Mouse (Mus musculus): Measurements from ENCODE around the gene Vwa1. TPM values are rescaled to one million over a fixed set of nuclear protein-coding genes. Genes with fewer than 3 reads are reported as not detected.
A peak's percentile ranks its signal among the peaks of the same experiment; 100 is the strongest.
"Not testable (repeated sequence)": the region's sequence is repeated elsewhere in the genome, so short reads cannot be mapped to it uniquely, and the experiment has no call there.

Gene Vwa1
- total RNA-seq, 2 experiments from 2014 or later, result 16.8 to 21.5 TPM

GRCm38 (mm10) chr4:155745136-155745535 lies 29.4 kb downstream of the Vwa1 start:
- DNase-seq, result no peak

GRCm38 (mm10) chr4:155744474-155744873 lies 30.0 kb downstream of the Vwa1 start:
- DNase-seq, result no peak

- DNase-seq, result no peak
These were observed 31.8 kb downstream of the Vwa1 start for GRCm38 (mm10) chr4:155742684-155743083.

- DNase-seq, result not testable (repeated sequence)
These were observed 33.8 kb downstream of the Vwa1 start for GRCm38 (mm10) chr4:155740681-155741080.

GRCm38 (mm10) chr4:155739741-155740636 lies 34.5 kb downstream of the Vwa1 start:
- no peak for DNase-seq

GRCm38 (mm10) chr4:155739152-155739551 lies 35.3 kb downstream of the Vwa1 start:
- DNase-seq, result no peak

- no peak for DNase-seq
These were observed 36.2 kb downstream of the Vwa1 start for GRCm38 (mm10) chr4:155738262-155738661.

GRCm38 (mm10) chr4:155736421-155736820 lies 38.1 kb downstream of the Vwa1 start:
- DNase-seq, result no peak

GRCm38 (mm10) chr4:155735788-155736187 lies 38.7 kb downstream of the Vwa1 start:
- no peak for DNase-seq

- DNase-seq, result peak; percentile 44
These were observed 39.4 kb downstream of the Vwa1 start for GRCm38 (mm10) chr4:155734951-155735702.

GRCm38 (mm10) chr4:155734350-155734941 lies 40.1 kb downstream of the Vwa1 start, which contains the start of gene Tmem240:
Gene Tmem240 (plus strand): TSS chr4:155734800.
- peak; percentile 81 for DNase-seq

- DNase-seq, result no peak
These were observed 41.2 kb downstream of the Vwa1 start for GRCm38 (mm10) chr4:155733267-155733666.

GRCm38 (mm10) chr4:155727993-155728392 lies 46.5 kb downstream of the Vwa1 start:
- no peak for DNase-seq

- no peak for DNase-seq
These were observed 52.8 kb downstream of the Vwa1 start for GRCm38 (mm10) chr4:155721668-155722083.

Small RNA genes within 50 kb of the gene (microRNA-seq; reads per million reads assigned to microRNA genes)
- gene Gm27743, result 0 reads per million in 2 experiments

Other genes with a start within 250 kb of the Vwa1 start
- gene Nadk, start 212.3 kb downstream of the Vwa1 start, total RNA-seq (2021), result 10 to 100 TPM; 20.8 to 25.2 TPM
- gene Slc35e2, start 173.3 kb downstream of the Vwa1 start, total RNA-seq (2021), result 1 to 10 TPM; 6.5 to 8.6 TPM
- 10 to 100 TPM; 24.4 to 33.1 TPM for gene Cdk11b, start 149.8 kb downstream of the Vwa1 start, total RNA-seq (2021)
- not detected for gene Gm10563, start 129.3 kb downstream of the Vwa1 start, total RNA-seq (2021)
- 10 to 100 TPM; 18.3 to 22.2 TPM for gene Mmp23, start 121.3 kb downstream of the Vwa1 start, total RNA-seq (2021)
- gene Mib2, start 105.5 kb downstream of the Vwa1 start, total RNA-seq (2021), result 10 to 100 TPM; 13.2 to 16.8 TPM
- 1 to 10 TPM; 5.8 to 7.9 TPM for gene Fndc10, start 80.4 kb downstream of the Vwa1 start, total RNA-seq (2021)
- gene Ssu72, start 69.9 kb downstream of the Vwa1 start, total RNA-seq (2021), result 10 to 100 TPM; 50.8 to 51.4 TPM
- gene Tmem240, start 39.9 kb downstream of the Vwa1 start, total RNA-seq (2021), result 1 to 10 TPM in 1 of 2 experiments, under 1 TPM in 1; 0.49 to 1.0 TPM
- 10 to 100 TPM; 30.4 to 39.3 TPM for gene Atad3a, start 13.6 kb downstream of the Vwa1 start, total RNA-seq (2021)
- 1 to 10 TPM; 2.4 to 4.0 TPM for gene Tmem88b, start 11.2 kb upstream of the Vwa1 start, total RNA-seq (2021)
- not detected for gene Ankrd65, start 15.7 kb upstream of the Vwa1 start, total RNA-seq (2021)
- gene Mrpl20, start 28.2 kb upstream of the Vwa1 start, total RNA-seq (2021), result 10 to 100 TPM; 56.6 to 58.0 TPM
- gene Ccnl2, start 37.8 kb upstream of the Vwa1 start, total RNA-seq (2021), result 10 to 100 TPM; 31.0 to 47.8 TPM
- gene Aurkaip1, start 56.6 kb upstream of the Vwa1 start, total RNA-seq (2021), result 10 to 100 TPM; 85.0 to 93.2 TPM
- gene Mxra8, start 65.0 kb upstream of the Vwa1 start, total RNA-seq (2021), result 100 to 1,000 TPM; 112 to 136 TPM
- gene Dvl1, start 72.7 kb upstream of the Vwa1 start, total RNA-seq (2021), result 10 to 100 TPM; 96.4 to 99.6 TPM
- under 1 TPM; 0.11 to 0.26 TPM for gene Tas1r3, start 88.7 kb upstream of the Vwa1 start, total RNA-seq (2021)
- gene Cptp, start 94.7 kb upstream of the Vwa1 start, total RNA-seq (2021), result 10 to 100 TPM; 13.6 to 20.5 TPM
- gene Ints11, start 94.8 kb upstream of the Vwa1 start, total RNA-seq (2021), result 10 to 100 TPM; 18.9 to 21.7 TPM
- gene Pusl1, start 117.1 kb upstream of the Vwa1 start, total RNA-seq (2021), result 10 to 100 TPM; 16.9 to 23.6 TPM
- 10 to 100 TPM; 13.8 to 23.1 TPM for gene Acap3, start 117.1 kb upstream of the Vwa1 start, total RNA-seq (2021)
- gene Ube2j2, start 169.1 kb upstream of the Vwa1 start, total RNA-seq (2021), result 10 to 100 TPM; 62.1 to 67.2 TPM
- 10 to 100 TPM; 20.8 to 23.1 TPM for gene C1qtnf12, start 187.6 kb upstream of the Vwa1 start, total RNA-seq (2021)
- 1 to 10 TPM; 3.1 to 3.8 TPM for gene B3galt6, start 218.0 kb upstream of the Vwa1 start, total RNA-seq (2021)
- 10 to 100 TPM; 87.9 to 96.0 TPM for gene Sdf4, start 218.2 kb upstream of the Vwa1 start, total RNA-seq (2021)
- under 1 TPM; 0.31 to 0.93 TPM for gene Tnfrsf4, start 239.1 kb upstream of the Vwa1 start, total RNA-seq (2021)